Mouse (Mus musculus) layer of hippocampus, adult 11-12 months (tissue): Measurements from ENCODE around the gene Ddx47.

Source experiments
- DNase-seq: peaks from one replicate; pipeline ENCODE4 v3.0.0; 2022; ENCODE audit warnings: low spot score

Gene Ddx47

DNA sequence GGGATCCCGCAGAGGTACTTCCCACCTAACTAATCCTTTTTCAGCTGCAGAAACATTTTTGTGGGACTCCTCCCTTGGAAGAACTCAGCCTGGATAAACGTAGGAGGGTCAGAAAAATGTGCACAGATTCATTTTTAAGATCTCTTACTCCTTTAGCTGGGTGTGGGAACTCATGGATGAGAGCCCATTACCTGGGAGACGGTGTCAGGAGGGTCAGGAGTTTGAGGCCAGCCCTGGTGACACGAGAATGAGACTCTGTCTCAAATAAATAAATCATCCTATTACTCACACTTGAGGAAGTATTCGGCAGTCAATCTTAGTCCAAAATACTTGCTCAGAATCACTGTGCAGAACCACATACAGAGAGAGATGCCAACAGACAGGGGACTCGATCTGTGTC, 58.4 kb downstream of the Ddx47 start:
- DNase-seq: no peak

DNA sequence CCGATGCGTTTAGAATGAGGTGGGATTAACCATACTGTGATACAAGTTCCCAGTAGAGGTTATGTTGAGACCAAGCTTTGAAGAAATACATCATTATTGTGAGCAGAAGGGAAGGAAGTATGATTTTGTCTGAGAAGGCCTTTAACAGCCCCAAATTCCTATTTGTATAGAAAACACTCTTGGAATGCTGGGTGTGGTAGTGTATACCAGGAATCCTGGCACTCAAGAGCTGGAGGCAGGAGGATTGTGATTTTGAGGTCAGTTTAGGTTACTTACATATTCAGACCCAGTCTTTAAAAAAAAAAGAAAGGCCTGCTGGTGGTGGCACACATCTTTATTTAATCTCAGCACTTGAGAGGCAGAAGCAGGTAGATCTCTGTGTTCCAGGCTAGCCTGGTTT, 58.9 kb downstream of the Ddx47 start:
- no peak for DNase-seq
